Mouse (Mus musculus): ENCODE measurements at regions not wholly inside any gene's neighbourhood (a gene's known extent, or its start where the extent isn't known, plus 50 kb on each side); places are given as distances from the start of the nearest gene placed in this dataset.

DNA sequence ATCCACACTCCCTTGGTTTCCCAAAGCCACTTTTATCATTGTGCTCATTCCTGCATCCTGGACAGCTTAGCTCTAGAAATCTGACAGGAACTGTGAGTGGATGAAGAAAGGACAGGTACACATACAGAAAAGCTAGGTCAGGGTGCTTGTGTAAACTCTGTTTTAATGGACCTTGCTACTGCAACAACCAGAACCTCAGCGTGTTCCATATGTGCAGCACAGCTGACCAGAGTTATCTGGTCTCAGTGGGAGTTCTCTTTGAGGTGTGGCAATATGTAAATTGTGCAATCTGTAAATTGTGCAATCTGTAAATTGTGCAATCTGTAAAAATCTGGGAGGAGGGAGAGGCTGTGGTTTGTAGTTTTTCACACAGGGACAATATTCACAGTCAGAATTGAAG is 282.4 kb upstream of the Ptprd start:
- Histone ChIP-seq H3K4me3 (replicated peaks) (no peak overlapping the region), H3K36me3 (replicated peaks) (no peaks in the 10 kb centered on the region), H3K9ac (no peak overlapping the region), H3K27me3 (no peaks in the 10 kb centered on the region), H3K9me3 (replicated peaks) (no peaks in the 10 kb centered on the region), H3K27ac (replicated peaks) (no peak overlapping the region), H3K4me2 (no peak overlapping the region), H3K4me1 (replicated peaks) (no peaks in the 10 kb centered on the region)
- 52% methylated on average over 1 of the region's 1 CpGs for WGBS (ENCODE audit: insufficient replicate concordance)
- peak; percentile 85 for ATAC-seq (ENCODE audit: insufficient read depth)

GRCm38 (mm10) chr4:78466591-78466990 is 254.8 kb upstream of the Ptprd start:
- H3K9me3 ChIP-seq (replicated peaks), result no peaks in the 10 kb centered on the region
- ATAC-seq (ENCODE audit: insufficient read depth), result no peak
- no peaks in the 10 kb centered on the region for H3K27me3 ChIP-seq
- H3K4me2 ChIP-seq, result no peak overlapping the region
- H3K4me3 ChIP-seq (replicated peaks), result no peak overlapping the region
- H3K9ac ChIP-seq, result no peak overlapping the region
- no peaks in the 10 kb centered on the region for H3K36me3 ChIP-seq (replicated peaks)
- WGBS (ENCODE audit: insufficient replicate concordance), result 32% methylated on average over 1 of the region's 1 CpGs
- no peak overlapping the region for H3K27ac ChIP-seq (replicated peaks)
- H3K4me1 ChIP-seq (replicated peaks), result no peaks in the 10 kb centered on the region

GRCm38 (mm10) chr4:78456284-78456683 is 244.5 kb upstream of the Ptprd start:
- Histone ChIP-seq H3K4me3 (replicated peaks) (no peak overlapping the region), H3K36me3 (replicated peaks) (no peaks in the 10 kb centered on the region), H3K27ac (replicated peaks) (no peak overlapping the region), H3K9me3 (replicated peaks) (no peaks in the 10 kb centered on the region), H3K4me2 (no peak overlapping the region), H3K4me1 (replicated peaks) (no peaks in the 10 kb centered on the region), H3K9ac (no peak overlapping the region), H3K27me3 (no peaks in the 10 kb centered on the region)
- ATAC-seq (ENCODE audit: insufficient read depth), result no peak
- WGBS (ENCODE audit: insufficient replicate concordance), result 39% methylated on average over 4 of the region's 4 CpGs

DNA sequence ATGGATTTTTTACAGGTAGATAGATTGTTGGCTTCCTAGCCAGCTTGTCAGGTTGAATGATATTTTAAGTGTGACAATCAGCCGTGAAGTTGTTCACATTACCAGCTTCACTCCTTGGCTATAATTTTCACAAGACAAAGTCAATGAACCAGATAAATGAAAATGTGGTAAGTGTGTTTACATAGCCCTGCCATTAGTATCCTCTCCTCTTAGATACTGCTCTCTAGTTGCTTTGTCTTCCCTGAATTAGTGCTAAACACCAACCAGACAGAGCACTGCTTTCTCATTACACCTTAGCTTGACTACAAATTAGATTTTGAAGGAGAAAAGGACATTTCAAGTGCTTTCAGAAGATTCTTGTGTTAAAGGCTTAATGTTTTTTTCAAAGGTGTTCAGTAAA is 205.4 kb upstream of the Ptprd start:
- H3K27ac ChIP-seq (replicated peaks), result no peak overlapping the region
- no peaks in the 10 kb centered on the region for H3K36me3 ChIP-seq (replicated peaks)
- no peak overlapping the region for H3K9ac ChIP-seq
- no peaks in the 10 kb centered on the region for H3K27me3 ChIP-seq
- WGBS (ENCODE audit: insufficient replicate concordance), result 63% methylated on average over 1 of the region's 1 CpGs
- no peak for ATAC-seq (ENCODE audit: insufficient read depth)
- H3K9me3 ChIP-seq (replicated peaks), result no peaks in the 10 kb centered on the region
- H3K4me1 ChIP-seq (replicated peaks), result no peaks in the 10 kb centered on the region
- H3K4me2 ChIP-seq, result no peak overlapping the region
- no peak overlapping the region for H3K4me3 ChIP-seq (replicated peaks)

DNA sequence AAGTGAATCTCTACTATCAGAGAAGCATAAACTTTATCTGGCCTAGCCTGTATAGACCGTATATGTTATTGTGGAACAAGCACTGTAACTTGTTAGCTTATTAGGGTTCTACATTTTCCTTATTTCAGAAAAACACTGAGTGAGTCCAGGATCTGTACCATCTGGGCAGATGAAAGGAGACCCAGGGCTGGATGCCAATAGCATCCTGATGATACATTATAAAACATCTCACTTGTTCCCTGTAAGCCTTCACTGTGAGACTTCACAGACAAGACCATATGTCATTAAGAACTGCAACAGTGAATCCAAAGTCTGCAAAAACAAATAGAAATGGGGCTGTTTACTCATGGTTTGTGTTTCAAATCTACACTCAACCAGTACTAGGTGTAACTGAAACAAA is 177.6 kb upstream of the Ptprd start:
- H3K9ac ChIP-seq, result no peak overlapping the region
- H3K4me2 ChIP-seq, result no peak overlapping the region
- 67% methylated on average over 1 of the region's 1 CpGs for WGBS (ENCODE audit: insufficient replicate concordance)
- H3K4me1 ChIP-seq (replicated peaks), result no peaks in the 10 kb centered on the region
- H3K36me3 ChIP-seq (replicated peaks), result no peaks in the 10 kb centered on the region
- H3K4me3 ChIP-seq (replicated peaks), result no peak overlapping the region
- ATAC-seq (ENCODE audit: insufficient read depth), result no peak
- no peak overlapping the region for H3K27ac ChIP-seq (replicated peaks)
- H3K9me3 ChIP-seq (replicated peaks), result no peaks in the 10 kb centered on the region
- no peaks in the 10 kb centered on the region for H3K27me3 ChIP-seq

GRCm38 (mm10) chr4:78355162-78355561 is 143.4 kb upstream of the Ptprd start:
- no peaks in the 10 kb centered on the region for H3K27me3 ChIP-seq
- H3K4me3 ChIP-seq (replicated peaks), result no peak overlapping the region
- H3K36me3 ChIP-seq (replicated peaks), result no peaks in the 10 kb centered on the region
- no peak overlapping the region for H3K4me2 ChIP-seq
- H3K27ac ChIP-seq (replicated peaks), result no peak overlapping the region
- no peaks in the 10 kb centered on the region for H3K4me1 ChIP-seq (replicated peaks)
- no peak for ATAC-seq (ENCODE audit: insufficient read depth)
- H3K9ac ChIP-seq, result no peak overlapping the region
- WGBS (ENCODE audit: insufficient replicate concordance), result 62% methylated on average over 5 of the region's 5 CpGs
- no peaks in the 10 kb centered on the region for H3K9me3 ChIP-seq (replicated peaks)

- WGBS (ENCODE audit: insufficient replicate concordance), result 55% methylated on average over 1 of the region's 1 CpGs
- Histone ChIP-seq H3K9ac (no peak overlapping the region), H3K4me2 (no peak overlapping the region), H3K9me3 (replicated peaks) (no peaks in the 10 kb centered on the region), H3K36me3 (replicated peaks) (no peaks in the 10 kb centered on the region), H3K4me1 (replicated peaks) (no peaks in the 10 kb centered on the region), H3K27me3 (no peaks in the 10 kb centered on the region), H3K27ac (replicated peaks) (no peak overlapping the region), H3K4me3 (replicated peaks) (no peak overlapping the region)
- ATAC-seq (ENCODE audit: insufficient read depth), result no peak
Measured at GRCm38 (mm10) chr4:78335777-78336176, 124.0 kb upstream of the Ptprd start.

- Histone ChIP-seq H3K9me3 (replicated peaks) (no peaks in the 10 kb centered on the region), H3K4me3 (replicated peaks) (no peak overlapping the region), H3K36me3 (replicated peaks) (no peaks in the 10 kb centered on the region), H3K9ac (no peak overlapping the region), H3K4me1 (replicated peaks) (no peaks in the 10 kb centered on the region), H3K27ac (replicated peaks) (no peak overlapping the region), H3K4me2 (no peak overlapping the region), H3K27me3 (no peaks in the 10 kb centered on the region)
- no peak for ATAC-seq (ENCODE audit: insufficient read depth)
Measured at GRCm38 (mm10) chr4:78288506-78288905, 76.7 kb upstream of the Ptprd start.
